Mouse (Mus musculus) MEL (cell line): ENCODE results near the gene N4bp3. TPM values are rescaled to one million over a fixed set of nuclear protein-coding genes. Genes with fewer than 3 reads are reported as not detected.

Experiments used
- DNase-seq: peaks from one replicate; pipeline ENCODE4 v3.0.0; 2011; ENCODE audit warnings: low read depth, low spot score
- H3K27ac ChIP-seq: 2 replicates; pipeline ENCODE4 v1.5.1; 2012; ENCODE audit warnings: low read depth, mild to moderate bottlenecking, control low read depth, low read length, moderate library complexity; ENCODE audit not compliant: control insufficient read depth
- H3K27me3 ChIP-seq, 2 experiments: fragments of 150-350 bp in 1 of 2; sonication (generic) in 1 of 2; 2 replicates each; pipeline ENCODE4 v1.6.1; 2012; ENCODE audit warnings: low read length in 2 of 2, mild to moderate bottlenecking in 2 of 2, improper control_type of control experiment in 1 of 2, moderate library complexity in 1 of 2; ENCODE audit not compliant: insufficient read depth in 2 of 2, control insufficient read depth in 1 of 2
- H3K36me3 ChIP-seq, 2 experiments: 2 replicates each; pipeline ENCODE4 v1.6.1; 2012 to 2014; ENCODE audit warnings: low read length in 2 of 2, improper control_type of control experiment in 1 of 2, inconsistent platforms in 1 of 2, mild to moderate bottlenecking in 1 of 2; ENCODE audit not compliant: insufficient read depth in 2 of 2, control insufficient read depth in 1 of 2
- H3K4me1 ChIP-seq, 2 experiments: fragments of 150-350 bp in 1 of 2; sonication (generic) in 1 of 2; 2 replicates each; pipeline ENCODE4 v1.6.1; 2012; ENCODE audit warnings: low read length in 2 of 2, improper control_type of control experiment in 1 of 2, mild to moderate bottlenecking in 1 of 2; ENCODE audit not compliant: insufficient read depth in 2 of 2, control insufficient read depth in 1 of 2
- H3K4me3 ChIP-seq, 2 experiments: fragments of 150-350 bp in 1 of 2; sonication (generic) in 1 of 2; 2 replicates each; pipeline ENCODE4 v1.5.1; 2012; ENCODE audit warnings: low read depth in 2 of 2, low read length in 2 of 2, mild to moderate bottlenecking in 2 of 2, moderate library complexity in 2 of 2, control low read depth in 1 of 2, improper control_type of control experiment in 1 of 2; ENCODE audit not compliant: control insufficient read depth in 1 of 2, insufficient read depth in 1 of 2
- H3K79me2 ChIP-seq: 2 replicates; pipeline ENCODE4 v1.6.1; 2012; ENCODE audit warnings: mild to moderate bottlenecking, low read length, moderate library complexity; ENCODE audit not compliant: control insufficient read depth, poor library complexity, insufficient read depth
- H3K9ac ChIP-seq: 2 replicates; pipeline ENCODE4 v1.6.1; 2012; ENCODE audit warnings: low read depth, mild to moderate bottlenecking, control low read depth, low read length, moderate library complexity; ENCODE audit not compliant: control insufficient read depth, poor library complexity, severe bottlenecking
- H3K9me3 ChIP-seq: fragments of 150-350 bp; sonication (generic); replicated peaks from 2 replicates; pipeline ENCODE4 v1.6.1; 2012; ENCODE audit warnings: mild to moderate bottlenecking, low read length, improper control_type of control experiment, moderate library complexity; ENCODE audit not compliant: insufficient read depth
- BHLHE40 ChIP-seq: IDR thresholded peaks from 2 replicates; pipeline ENCODE4 v1.6.1; 2012; ENCODE audit warnings: low read depth, mild to moderate bottlenecking, inconsistent platforms, low read length, improper control_type of control experiment, borderline replicate concordance
- CHD2 ChIP-seq: IDR thresholded peaks from 2 replicates; pipeline ENCODE4 v1.6.1; 2011; ENCODE audit warnings: low read length, improper control_type of control experiment
- E2F4 ChIP-seq: IDR thresholded peaks from 2 replicates; pipeline ENCODE4 v1.6.1; 2011; ENCODE audit warnings: low read depth, low read length, improper control_type of control experiment, borderline replicate concordance
- EP300 ChIP-seq, 2 experiments: IDR thresholded peaks; 2 replicates each; pipeline ENCODE4 v1.6.1; 2011; ENCODE audit warnings: improper control_type of control experiment in 2 of 2, low read length in 2 of 2, low read depth in 1 of 2, mild to moderate bottlenecking in 1 of 2
- ETS1 ChIP-seq: IDR thresholded peaks from 2 replicates; pipeline ENCODE4 v1.6.1; 2012; ENCODE audit warnings: low read depth, mild to moderate bottlenecking, inconsistent platforms, low read length, improper control_type of control experiment, moderate library complexity
- GABPA ChIP-seq: IDR thresholded peaks from 2 replicates; pipeline ENCODE4 v1.6.1; 2012; ENCODE audit warnings: low read depth, mild to moderate bottlenecking, inconsistent platforms, low read length, improper control_type of control experiment, moderate library complexity
- GATA1 ChIP-seq: IDR thresholded peaks from 2 replicates; pipeline ENCODE4 v1.6.1; 2011; ENCODE audit warnings: low read depth, low read length, improper control_type of control experiment
- HCFC1 ChIP-seq: IDR thresholded peaks from 2 replicates; pipeline ENCODE4 v1.6.1; 2012; ENCODE audit warnings: low read depth, mild to moderate bottlenecking, inconsistent platforms, low read length, improper control_type of control experiment, moderate library complexity
- JUND ChIP-seq: IDR thresholded peaks from 2 replicates; pipeline ENCODE4 v1.6.1; 2011; ENCODE audit warnings: low read depth, mild to moderate bottlenecking, improper control_type of control experiment, low read length
- MAFK ChIP-seq: IDR thresholded peaks from 2 replicates; pipeline ENCODE4 v1.6.1; 2011; ENCODE audit warnings: low read depth, mild to moderate bottlenecking, low read length, improper control_type of control experiment, borderline replicate concordance
- MAX ChIP-seq: IDR thresholded peaks from 2 replicates; pipeline ENCODE4 v1.6.1; 2011; ENCODE audit warnings: low read length, improper control_type of control experiment
- MEF2A ChIP-seq: IDR thresholded peaks from 2 replicates; pipeline ENCODE4 v1.6.1; 2014; ENCODE audit warnings: low read depth, mild to moderate bottlenecking, inconsistent platforms, low read length, improper control_type of control experiment; ENCODE audit not compliant: poor library complexity, insufficient replicate concordance, severe bottlenecking; ENCODE audit errors: extremely low read depth
- MXI1 ChIP-seq: IDR thresholded peaks from 2 replicates; pipeline ENCODE4 v1.6.1; 2011; ENCODE audit warnings: mild to moderate bottlenecking, low read depth, low read length, improper control_type of control experiment
- MYB ChIP-seq: IDR thresholded peaks from 2 replicates; pipeline ENCODE4 v1.6.1; 2011; ENCODE audit warnings: mild to moderate bottlenecking, low read depth, low read length, improper control_type of control experiment
- MYC ChIP-seq: IDR thresholded peaks from 2 replicates; pipeline ENCODE4 v1.6.1; 2011; ENCODE audit warnings: low read depth, mild to moderate bottlenecking, low read length, improper control_type of control experiment, moderate library complexity
- NELFE ChIP-seq: IDR thresholded peaks from 2 replicates; pipeline ENCODE4 v1.6.1; 2011; ENCODE audit warnings: low read depth, low read length, improper control_type of control experiment
- NRF1 ChIP-seq: IDR thresholded peaks from 2 replicates; pipeline ENCODE4 v1.6.1; 2014; ENCODE audit warnings: low read depth, mild to moderate bottlenecking, inconsistent platforms, low read length, improper control_type of control experiment, moderate library complexity; ENCODE audit not compliant: poor library complexity, insufficient read depth, severe bottlenecking
- POLR2AphosphoS5 ChIP-seq: IDR thresholded peaks from 2 replicates; pipeline ENCODE4 v1.6.1; 2012; ENCODE audit warnings: low read depth, borderline replicate concordance, mild to moderate bottlenecking, inconsistent platforms, low read length, moderate library complexity, mixed read lengths
- RAD21 ChIP-seq: IDR thresholded peaks from 2 replicates; pipeline ENCODE4 v1.6.1; 2011; ENCODE audit warnings: mild to moderate bottlenecking, low read depth, low read length, improper control_type of control experiment
- SIN3A ChIP-seq: IDR thresholded peaks from 2 replicates; pipeline ENCODE4 v1.6.1; 2012; ENCODE audit warnings: low read length, improper control_type of control experiment, inconsistent platforms
- TBP ChIP-seq: IDR thresholded peaks from 2 replicates; pipeline ENCODE4 v1.8.0; 2011; ENCODE audit warnings: low read depth, low read length, improper control_type of control experiment
- USF1 ChIP-seq: IDR thresholded peaks from 2 replicates; pipeline ENCODE4 v1.6.1; 2014; ENCODE audit warnings: low read depth, mild to moderate bottlenecking, inconsistent platforms, low read length, improper control_type of control experiment, moderate library complexity
- USF2 ChIP-seq, 2 experiments: IDR thresholded peaks; 2 replicates each; pipeline ENCODE4 v1.6.1; 2011 to 2012; ENCODE audit warnings: improper control_type of control experiment in 2 of 2, low read length in 2 of 2, borderline replicate concordance in 1 of 2, inconsistent platforms in 1 of 2, low read depth in 1 of 2, mild to moderate bottlenecking in 1 of 2; ENCODE audit not compliant: insufficient read depth in 1 of 2
- ZC3H11A ChIP-seq: IDR thresholded peaks from 2 replicates; pipeline ENCODE4 v1.6.1; 2012; ENCODE audit warnings: low read depth, mild to moderate bottlenecking, inconsistent platforms, low read length, improper control_type of control experiment
- ZKSCAN1 ChIP-seq: IDR thresholded peaks from 2 replicates; pipeline ENCODE4 v1.6.1; 2012; ENCODE audit warnings: low read depth, mild to moderate bottlenecking, inconsistent platforms, low read length, improper control_type of control experiment, moderate library complexity
- ZMIZ1 ChIP-seq: IDR thresholded peaks from 2 replicates; pipeline ENCODE4 v1.6.1; 2012; ENCODE audit warnings: low read depth, mild to moderate bottlenecking, inconsistent platforms, low read length, improper control_type of control experiment, moderate library complexity
- ZNF384 ChIP-seq: IDR thresholded peaks from 2 replicates; pipeline ENCODE4 v1.6.1; 2012; ENCODE audit warnings: low read depth, mild to moderate bottlenecking, inconsistent platforms, low read length, improper control_type of control experiment
- polyA plus RNA-seq, 2 experiments: library from polyadenylated mRNA; stranded (reverse) in 1 of 2; unstranded in 1 of 2; fragments of >175 nt in 1 of 2; fragments of >200 nt in 1 of 2; gene quantifications; 2 replicates each; pipeline versions ENCODE4 v1.2.1 to v1.2.4; 2012; ENCODE audit warnings: low replicate concordance in 2 of 2, low read depth in 1 of 2; ENCODE audit not compliant: insufficient read length in 2 of 2, insufficient read depth in 1 of 2, missing spikeins in 1 of 2
- total RNA-seq: library from RNA; depleted of rRNA; stranded (reverse); fragments of 300-350 nt; gene quantifications from 2 replicates; pipeline ENCODE4 v1.2.3, GENCODE M21; 2012

The N4bp3 gene
- total and polyA plus RNA-seq, 3 experiments, result 6.9 to 11.5 TPM; not detected in 1

- TF ChIP-seq USF2 (IDR thresholded peaks at IDR 0.05; ENCODE audit: borderline replicate concordance in 1 of 2, insufficient read depth in 1 of 2, low read depth in 1 of 2, low read length in 2 of 2), result no peak
- TF ChIP-seq ZKSCAN1, result no peak
- TF ChIP-seq SIN3A, result no peak
- TF ChIP-seq USF1, result no peak
- TF ChIP-seq MAFK, result no peak
- TF ChIP-seq ZNF384, result no peak
- no peak for TF ChIP-seq HCFC1
- no peak for TF ChIP-seq ZMIZ1
- TF ChIP-seq NRF1, result no peak
- no peak for TF ChIP-seq POLR2AphosphoS5
- TF ChIP-seq TBP, result no peak
- TF ChIP-seq E2F4, result no peak
- TF ChIP-seq MYC, result no peak
- TF ChIP-seq EP300 (IDR thresholded peaks at IDR 0.05; ENCODE audit: low read depth in 1 of 2, low read length in 2 of 2), result peak in 1 of 2 experiments; percentile 64; a peak in 3 of 4 replicates
- TF ChIP-seq BHLHE40, result no peak
- 0 out of 2 replicates have a peak, but pooled peaks have one; percentile 34 for TF ChIP-seq ETS1
- no peak for TF ChIP-seq NELFE
- no peak for TF ChIP-seq MYB
- no peak for TF ChIP-seq MEF2A
- peak; percentile 68; the same call in 1 of the 2 replicates for TF ChIP-seq MAX
- no peak for TF ChIP-seq RAD21
- no peak for TF ChIP-seq CHD2
- no peak for TF ChIP-seq GABPA
- 0 out of 2 replicates have a peak, but pooled peaks have one; percentile 51 for TF ChIP-seq GATA1
- peak; percentile 87; the same call in 1 of the 2 replicates for TF ChIP-seq MXI1
- no peak for TF ChIP-seq JUND
- no peak for TF ChIP-seq ZC3H11A
- Histone ChIP-seq H3K27me3 (no peaks in the 10 kb centered on the region), H3K9ac (peak overlapping the region; percentile 15; the same call in 1 of the 2 replicates), H3K36me3 (peaks cover 6 to 48% of the 10 kb centered on the region in 2 experiments), H3K4me3 (no peak overlapping the region), H3K79me2 (peaks cover 21% of the 10 kb centered on the region; the same call in 1 of the 2 replicates), H3K4me1 (peaks cover 11 to 49% of the 10 kb centered on the region in 2 experiments), H3K9me3 (no peaks in the 10 kb centered on the region), H3K27ac (peak overlapping the region; percentile 33)
- peak; percentile 76 for DNase-seq
Measured at GRCm38 (mm10) chr11:51629651-51630314, 20.9 kb downstream of the N4bp3 start.
